Mouse (Mus musculus): ENCODE measurements at regions not wholly inside any gene's neighbourhood (a gene's known extent, or its start where the extent isn't known, plus 50 kb on each side); places are given as distances from the start of the nearest gene placed in this dataset.

DNA sequence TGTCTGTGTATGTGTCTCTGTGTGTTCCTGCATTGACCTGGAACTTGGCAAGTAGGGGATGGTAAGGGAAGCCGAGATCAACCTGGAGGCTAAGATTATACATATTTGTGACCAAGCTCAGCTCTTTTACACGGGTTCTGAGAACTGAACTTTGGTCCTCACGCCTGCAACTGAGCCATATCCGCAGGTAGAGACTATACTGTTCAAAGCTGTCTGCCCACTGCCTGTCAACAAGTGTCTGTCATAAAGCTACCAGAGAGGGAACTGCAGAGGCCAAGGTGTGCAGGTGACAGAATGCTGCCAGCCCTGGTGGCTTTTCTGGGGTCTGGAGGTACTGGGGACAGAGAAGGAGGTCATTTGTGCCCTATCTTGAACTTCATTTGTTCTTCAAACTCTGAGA, 218.3 kb upstream of the Prox1 start:
- TF ChIP-seq CTCF (IDR thresholded peaks at IDR 0.05; ENCODE audit: low read depth): no peak
- no peak for TF ChIP-seq EP300 (optimal IDR thresholded peaks at IDR 0.05)
